Mouse (Mus musculus): ENCODE measurements at regions not wholly inside any gene's neighbourhood (a gene's known extent, or its start where the extent isn't known, plus 50 kb on each side); places are given as distances from the start of the nearest gene placed in this dataset.

- TF ChIP-seq CTCF (IDR thresholded peaks at IDR 0.05; ENCODE audit: control insufficient read depth, insufficient read depth, insufficient replicate concordance, low read depth, low read length) (no peak), POLR2A (IDR thresholded peaks at IDR 0.05; ENCODE audit: control insufficient read depth, low read depth, low read length) (no peak)
Observed at GRCm38 (mm10) chr2:157640873-157641272, 69.8 kb upstream of the Blcap start.

Measured in testis, adult 2 months (tissue).